Comparison of ENCODE assay signal across 16 mouse cellular contexts in the genomic region with DNA sequence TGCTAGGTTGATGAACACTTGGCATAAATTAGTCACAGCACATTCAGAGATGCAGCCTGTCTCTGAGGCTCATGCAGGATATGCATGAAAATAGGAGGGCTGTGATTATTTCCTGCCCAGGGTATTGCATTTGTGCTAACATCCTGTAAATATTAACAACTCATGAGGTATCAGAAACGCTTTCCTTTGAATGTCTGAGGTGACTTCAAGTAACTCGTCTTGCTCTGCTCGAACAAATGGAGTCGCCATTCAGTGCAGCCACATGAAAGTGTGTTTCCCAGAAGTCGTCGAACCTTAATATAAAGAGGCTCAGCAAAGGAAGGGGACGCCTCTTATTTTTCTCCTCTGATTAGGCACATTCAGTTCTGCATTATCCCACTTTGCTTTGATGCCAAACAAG.
"Had no signal": no experiment of that assay in that cellular context is flagged by ENCODE, and none has a peak within 500 bp of the region (broad histone marks: within the 10 kb centered on the region; RNA-seq: fewer than 3 reads in every experiment).

No protein-coding gene starts in this region.

- H3K4me2 ChIP-seq: limb, embryonic 13.5 days; neural tube, embryonic 12.5 days had no signal

- H3K36me3 ChIP-seq: limb, embryonic 13.5 days; neural tube, embryonic 12.5 days had no signal

- H3K27ac ChIP-seq: layer of hippocampus, adult 2 months; limb, embryonic 13.5 days; liver, embryonic 14.5 days; neural tube, embryonic 12.5 days had no signal

- H3K4me3 ChIP-seq: layer of hippocampus, adult 2 months; limb, embryonic 13.5 days; myocyte; neural tube, embryonic 12.5 days had no signal

- H3K9me3 ChIP-seq: limb, embryonic 13.5 days; neural tube, embryonic 12.5 days had no signal

- DNase-seq: kidney, postnatal 10 days; kidney, postnatal 4 days; left cerebral cortex, postnatal 4 days; lung, adult 2 months; lung, postnatal 10 days; lung, postnatal 4 days; retina, postnatal 1 day; right cerebral cortex, postnatal 4 days; spleen, adult 18-20 months; thymus, adult 18-20 months; thymus, postnatal 14 days had no signal

- H3K9ac ChIP-seq: limb, embryonic 13.5 days; liver, embryonic 14.5 days; neural tube, embryonic 12.5 days had no signal
